Mouse (Mus musculus) ES-Bruce4 (cell line): Measurements from ENCODE around the gene Higd2a.

Source experiments
- CTCF ChIP-seq: IDR thresholded peaks from one replicate; pipeline ENCODE4 v1.8.1; 2011; ENCODE audit warnings: low read depth, low read length
- EP300 ChIP-seq: IDR thresholded peaks from 2 replicates; pipeline ENCODE4 v1.6.1; 2011; ENCODE audit warnings: low read depth, low read length; ENCODE audit not compliant: insufficient read depth

DNA sequence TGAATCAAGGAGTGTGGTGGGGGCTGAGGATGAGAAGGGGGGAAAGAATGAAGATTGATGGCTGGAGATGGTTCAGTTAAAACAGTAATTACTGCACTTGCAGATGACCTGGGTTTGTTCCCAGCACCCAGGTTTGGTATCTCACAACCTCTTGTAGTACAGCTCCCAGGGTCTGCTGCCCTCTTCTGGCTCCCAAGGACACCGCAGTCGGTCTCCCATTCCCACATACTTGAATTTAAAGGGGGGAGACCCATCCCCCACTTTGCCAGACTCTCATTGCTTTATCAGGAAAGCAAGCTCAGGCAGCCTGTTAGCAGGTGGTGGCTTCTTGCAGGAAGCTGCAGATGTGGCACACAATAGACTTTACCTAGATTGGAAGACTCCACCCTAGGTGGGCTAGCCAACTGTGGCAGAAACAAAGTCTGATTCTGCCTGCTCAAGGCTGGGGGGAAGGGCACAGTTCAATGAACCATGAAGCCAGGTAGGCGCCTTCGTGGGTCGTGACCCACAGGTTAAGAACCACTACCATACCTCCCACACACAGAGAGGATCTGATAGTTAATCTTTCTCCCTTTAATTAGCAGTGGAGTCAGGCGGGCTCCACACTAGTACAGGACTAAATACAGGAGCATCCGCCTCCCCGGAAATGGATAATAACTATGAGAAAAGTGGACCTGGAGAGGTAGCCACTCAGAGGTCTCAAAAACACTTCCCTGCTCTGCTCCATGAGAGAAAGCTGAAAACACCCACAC lies 24.2 kb upstream of the Higd2a start:
- TF ChIP-seq EP300 (peak; percentile 62), CTCF (peak; percentile 72)
